Mouse (Mus musculus): ENCODE data around the gene Surf6.

Gene Surf6

DNA sequence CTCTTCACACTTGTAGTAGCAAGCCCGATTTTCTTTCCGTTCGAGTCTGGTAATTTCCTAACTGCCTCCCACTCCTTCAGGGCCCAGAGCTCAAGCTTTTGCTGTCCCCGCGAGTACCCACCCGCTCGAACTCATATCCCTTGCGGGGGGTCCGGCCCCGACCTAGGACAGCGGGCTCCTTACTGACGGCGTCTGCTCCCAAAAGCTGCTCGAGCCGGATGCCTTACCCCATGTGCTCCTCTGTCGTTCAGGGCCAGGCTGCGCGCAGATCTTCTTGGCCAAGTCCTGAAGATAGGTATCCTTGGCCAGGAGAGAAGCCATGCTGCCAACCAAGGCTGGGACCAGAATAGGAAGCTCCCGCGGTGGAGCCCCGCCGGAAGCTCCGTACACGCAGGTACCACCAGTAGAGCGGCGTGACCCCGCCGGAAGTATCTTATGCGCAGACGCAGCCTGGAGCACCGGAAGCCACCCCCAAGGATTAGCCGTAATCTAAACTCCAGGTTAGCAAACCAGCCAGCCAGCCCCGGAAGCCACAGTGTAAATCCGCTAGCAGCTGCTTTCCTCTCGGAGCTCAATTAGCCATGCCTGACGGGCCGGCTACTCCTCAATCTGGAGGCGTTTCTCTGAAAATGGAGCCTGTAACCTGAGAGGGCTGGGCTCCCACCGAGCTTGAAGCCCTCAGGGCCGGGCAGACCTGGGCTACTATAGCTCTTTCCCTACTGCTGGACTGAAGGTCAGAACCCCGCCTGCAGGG lies at the start of gene Surf6:
TSS of gene Surf6 (minus strand) at position 413 of the 754 bp plus-strand sequence.
- peak; percentile 96 for DNase-seq (ENCODE audit: low read depth, low spot score)

GRCm38 (mm10) chr2:26952193-26952592 lies 49.5 kb upstream of the Surf6 start:
- DNase-seq (ENCODE audit: low read depth, low spot score): no peak

GRCm38 (mm10) chr2:26951346-26951905 lies 48.7 kb upstream of the Surf6 start:
- no peak for DNase-seq (ENCODE audit: low read depth, low spot score)

GRCm38 (mm10) chr2:26950411-26950810 lies 47.7 kb upstream of the Surf6 start:
- no peak for DNase-seq (ENCODE audit: low read depth, low spot score)

GRCm38 (mm10) chr2:26943253-26943652 lies 40.6 kb upstream of the Surf6 start:
- DNase-seq (ENCODE audit: low read depth, low spot score): no peak

DNA sequence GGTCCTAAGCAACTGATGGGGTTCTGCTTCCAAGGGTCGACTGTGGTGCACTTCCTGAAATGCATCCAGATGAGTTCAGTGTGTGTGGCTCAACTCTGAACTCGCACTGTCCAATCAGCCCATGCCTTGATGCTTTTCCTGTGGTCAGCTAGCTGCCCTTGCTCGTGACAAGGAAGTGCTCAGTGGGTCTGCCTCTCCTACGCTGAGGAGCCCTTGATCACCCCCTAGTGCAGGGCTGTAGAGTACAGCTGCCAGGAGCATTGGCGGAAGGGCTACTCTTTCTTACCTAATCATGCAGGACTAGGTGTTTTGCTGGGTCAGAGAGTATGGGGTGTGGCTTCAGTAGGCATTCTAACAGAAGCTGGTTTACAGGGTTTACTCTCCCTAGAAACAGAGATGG lies 38.9 kb upstream of the Surf6 start:
- DNase-seq (ENCODE audit: low read depth, low spot score): no peak

DNA sequence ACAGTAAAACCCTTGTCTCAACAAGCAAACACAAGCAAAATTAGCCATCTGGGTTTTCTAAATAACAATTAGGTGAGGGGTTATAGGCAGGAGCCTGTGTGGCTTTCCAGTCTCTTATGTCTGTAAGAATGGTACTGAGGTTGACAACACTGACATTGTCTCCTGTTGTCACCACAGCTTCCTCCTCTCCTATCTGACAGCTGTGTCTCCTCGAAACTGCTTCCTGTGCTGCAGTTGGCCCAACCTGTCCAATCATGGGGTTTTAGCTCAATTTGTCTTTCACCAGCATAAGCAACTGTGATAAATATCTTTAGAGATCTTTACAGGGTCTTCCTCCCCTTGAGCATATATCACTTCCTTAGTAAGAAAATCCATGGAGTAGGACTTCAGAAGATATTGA lies 33.7 kb upstream of the Surf6 start:
- no peak for DNase-seq (ENCODE audit: low read depth, low spot score)

DNA sequence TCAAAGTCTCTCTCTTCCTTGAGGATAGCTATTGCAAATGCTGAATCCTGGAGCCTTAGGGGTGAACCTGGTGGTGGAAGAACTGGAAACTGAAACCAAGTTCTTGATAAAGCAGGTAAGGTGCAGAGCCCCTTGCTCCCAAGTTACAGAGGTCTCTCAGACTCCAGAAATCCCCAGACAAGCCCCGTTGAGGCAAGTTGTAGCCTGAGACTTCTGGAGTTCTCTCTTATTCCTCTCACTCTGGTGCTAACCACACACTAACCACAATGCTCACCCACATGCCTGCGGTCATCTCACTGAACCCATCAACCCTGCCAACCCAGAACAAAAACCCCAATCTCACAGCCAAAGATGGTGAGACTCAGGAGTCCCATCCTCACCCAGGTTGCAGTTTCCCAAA lies 32.6 kb upstream of the Surf6 start:
- no peak for DNase-seq (ENCODE audit: low read depth, low spot score)

DNA sequence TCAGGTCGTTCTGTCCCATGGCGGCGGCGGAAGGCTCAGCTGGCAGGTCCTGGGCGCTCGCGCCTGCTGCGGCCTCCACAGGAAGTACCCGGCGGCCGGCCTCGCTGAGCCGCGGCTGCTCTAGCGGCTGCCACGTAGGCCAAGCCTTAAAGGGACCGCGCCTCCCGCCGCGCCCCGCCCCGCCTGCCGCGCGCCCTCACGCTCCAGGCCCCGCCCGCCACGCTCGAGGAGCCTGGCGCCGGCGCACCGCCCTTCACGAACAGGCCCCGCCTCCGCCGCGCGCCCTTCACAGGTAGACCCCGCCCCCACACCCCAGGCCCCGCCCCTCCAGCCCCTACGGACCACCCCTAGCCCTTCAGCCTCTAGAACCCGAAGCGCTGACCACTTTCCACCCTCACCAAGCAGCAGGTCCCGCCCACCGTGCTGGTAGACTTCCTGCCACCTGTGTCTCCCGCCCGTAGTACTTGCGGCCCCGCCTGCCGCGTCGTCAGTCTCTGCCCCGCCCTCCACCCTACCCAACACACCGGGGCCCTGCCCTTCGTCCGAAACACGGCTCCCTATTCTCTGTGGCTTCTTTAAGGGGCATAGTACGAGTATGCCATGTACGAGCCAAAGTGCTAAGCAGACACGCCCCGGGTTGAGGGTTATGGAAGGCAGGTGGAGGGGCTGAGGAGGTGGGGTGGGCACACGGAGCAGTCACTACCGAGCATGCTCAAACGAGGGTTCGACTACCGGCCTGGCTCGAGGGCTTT lies 30.8 kb upstream of the Surf6 start, which contains the start of the genes Surf4 and Stkld1:
TSS of gene Surf4 (minus strand) at position 625 of the 752 bp plus-strand sequence.
TSS of gene Stkld1 (plus strand) at position 744 of the 752 bp plus-strand sequence.
- DNase-seq (ENCODE audit: low read depth, low spot score): peak; percentile 92

DNA sequence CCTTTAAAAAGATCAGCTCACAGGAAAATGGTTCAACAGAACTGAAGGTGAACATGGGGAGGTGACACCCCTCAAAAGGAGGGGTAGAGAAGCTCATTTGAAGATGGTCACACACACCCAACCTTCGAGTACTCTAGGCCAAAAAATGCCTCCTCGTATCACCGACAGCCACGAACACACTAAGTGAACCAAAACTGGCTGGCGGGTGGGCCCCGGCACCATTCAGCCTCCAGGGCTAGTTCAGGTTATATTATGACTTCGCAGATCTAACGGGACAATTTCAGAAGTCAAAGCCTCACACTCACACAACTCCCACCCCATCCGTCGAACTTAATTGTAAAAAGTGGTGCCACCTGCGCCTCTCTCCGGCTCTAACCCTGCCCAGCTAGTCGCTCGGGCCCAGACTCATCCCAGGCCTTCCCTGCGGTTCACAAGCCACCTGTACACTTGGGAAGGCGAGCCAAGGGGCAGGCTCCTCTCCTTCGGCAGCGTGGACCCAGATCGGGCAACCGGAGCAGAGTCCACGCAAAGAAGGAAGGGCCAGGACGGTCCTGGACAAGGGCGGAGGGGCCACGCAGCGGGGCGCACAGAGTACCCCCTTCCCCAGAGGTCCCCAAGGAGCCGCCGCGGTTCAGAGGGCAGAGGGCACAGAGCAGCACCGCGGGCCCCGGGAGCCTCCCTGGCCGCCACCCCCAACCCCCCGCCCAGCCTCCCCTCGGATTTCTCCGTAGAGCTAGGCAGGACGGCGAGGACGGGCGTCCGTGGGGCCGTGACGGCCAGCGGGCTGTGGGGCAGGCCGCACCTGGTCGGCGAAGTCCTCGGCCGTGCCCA lies 30.0 kb upstream of the Surf6 start:
- DNase-seq (ENCODE audit: low read depth, low spot score): no peak

DNA sequence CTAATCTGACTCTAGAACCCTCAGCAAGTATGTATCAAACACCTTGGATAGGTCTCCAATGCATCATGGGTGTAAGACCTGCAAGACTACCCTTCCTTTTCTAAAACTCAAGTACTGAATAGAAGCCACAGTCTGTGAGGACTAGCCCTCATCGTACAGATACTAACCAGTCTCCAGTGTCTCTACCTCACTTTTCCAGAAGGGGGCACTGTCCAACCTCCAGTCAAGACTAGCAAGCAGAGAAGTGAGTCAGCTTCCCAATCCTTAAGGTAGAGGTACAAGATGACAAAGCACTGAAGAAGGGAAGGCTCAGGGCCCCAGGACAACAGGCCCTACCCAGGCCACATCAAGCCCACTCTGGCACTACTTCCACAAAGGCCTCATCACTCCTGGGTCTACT lies 27.7 kb upstream of the Surf6 start:
- DNase-seq (ENCODE audit: low read depth, low spot score): peak; percentile 64

GRCm38 (mm10) chr2:26927745-26928476 lies 25.2 kb upstream of the Surf6 start:
- no peak for DNase-seq (ENCODE audit: low read depth, low spot score)

DNA sequence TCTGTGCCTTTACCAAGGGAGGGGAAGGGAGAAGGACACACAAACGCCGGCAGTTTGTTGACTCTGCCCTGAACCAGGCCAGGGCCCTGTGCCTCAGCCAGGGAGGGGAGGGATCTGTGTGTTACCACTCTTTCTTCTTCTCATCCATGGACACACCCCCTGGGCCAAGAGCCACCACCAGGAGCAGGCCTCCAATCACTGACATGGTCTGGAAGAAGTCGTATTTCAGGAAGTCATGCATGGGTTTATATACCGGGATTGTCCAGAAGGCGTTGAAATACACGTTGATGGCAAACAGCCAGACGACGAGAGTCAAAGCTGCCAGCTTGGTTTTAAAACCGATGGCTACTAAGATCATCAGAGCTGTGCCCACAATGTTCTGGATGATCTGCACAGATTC lies 19.1 kb upstream of the Surf6 start:
- DNase-seq (ENCODE audit: low read depth, low spot score): no peak

GRCm38 (mm10) chr2:26920190-26920855 lies 17.6 kb upstream of the Surf6 start:
- no peak for DNase-seq (ENCODE audit: low read depth, low spot score)

DNA sequence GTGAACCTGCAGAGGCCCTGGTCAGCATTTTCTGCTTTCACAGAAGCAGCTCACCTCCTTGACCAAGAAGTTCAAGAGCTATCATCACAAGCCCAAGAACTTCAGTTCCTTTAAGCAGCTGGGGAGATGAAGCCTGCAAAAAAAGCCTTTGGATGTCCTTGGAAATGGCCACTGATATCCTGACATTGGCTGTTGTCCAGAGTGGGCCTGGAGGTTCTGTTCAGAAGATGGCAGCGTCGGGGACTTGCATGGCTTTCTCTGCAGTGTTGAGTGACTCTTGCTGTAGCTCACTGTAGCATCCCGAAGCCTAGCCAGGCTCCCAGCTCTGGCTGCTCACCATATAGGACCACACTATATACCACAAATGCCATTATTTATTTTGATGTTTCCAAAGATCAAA lies 17.0 kb upstream of the Surf6 start:
- DNase-seq (ENCODE audit: low read depth, low spot score): no peak

GRCm38 (mm10) chr2:26916738-26917137 lies 14.1 kb upstream of the Surf6 start:
- no peak for DNase-seq (ENCODE audit: low read depth, low spot score)

DNA sequence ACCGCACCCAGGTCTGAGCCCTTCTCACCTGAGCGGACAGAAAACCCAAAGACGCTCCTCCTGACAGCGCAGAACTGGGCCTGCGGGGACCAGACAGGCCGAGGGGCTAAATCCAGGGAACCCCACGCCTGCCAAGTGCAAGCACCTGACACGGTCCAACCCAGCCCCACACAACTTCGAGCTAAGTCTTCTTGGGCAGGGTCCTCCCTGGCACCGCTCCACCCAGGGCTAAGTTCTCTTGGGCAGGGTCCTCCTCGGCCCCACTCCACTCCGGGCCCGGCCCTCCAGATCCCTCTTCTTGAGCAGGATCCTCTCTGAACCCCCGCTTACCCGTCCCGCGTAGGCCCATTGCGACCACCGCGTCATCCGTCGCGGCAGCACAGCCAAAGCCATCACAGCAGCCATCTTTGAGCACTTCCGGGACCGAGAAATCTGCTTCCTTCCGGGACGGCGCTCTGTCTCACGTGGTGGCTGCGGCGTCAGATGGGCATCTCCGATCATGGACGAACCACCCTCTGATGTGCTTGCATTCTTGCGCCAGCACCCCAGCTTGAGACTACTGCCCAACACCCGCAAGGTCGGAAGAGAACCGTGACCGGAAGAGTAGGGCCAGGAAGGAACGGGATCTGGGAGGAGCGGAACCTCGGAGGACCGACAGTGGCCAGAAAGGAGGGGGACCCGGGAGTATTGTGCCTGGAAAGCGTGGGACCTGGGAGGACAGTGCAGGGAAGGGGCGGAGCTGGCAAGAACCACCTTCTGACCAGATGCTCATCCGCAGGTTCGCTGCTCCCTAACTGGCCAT lies 13.4 kb upstream of the Surf6 start, which contains the start of the genes Surf2 and Surf1:
TSS of gene Surf2 (plus strand) at position 441 of the 802 bp plus-strand sequence.
TSS of gene Surf1 (minus strand) at position 604 of the 802 bp plus-strand sequence.
- peak; percentile 86 for DNase-seq (ENCODE audit: low read depth, low spot score)

DNA sequence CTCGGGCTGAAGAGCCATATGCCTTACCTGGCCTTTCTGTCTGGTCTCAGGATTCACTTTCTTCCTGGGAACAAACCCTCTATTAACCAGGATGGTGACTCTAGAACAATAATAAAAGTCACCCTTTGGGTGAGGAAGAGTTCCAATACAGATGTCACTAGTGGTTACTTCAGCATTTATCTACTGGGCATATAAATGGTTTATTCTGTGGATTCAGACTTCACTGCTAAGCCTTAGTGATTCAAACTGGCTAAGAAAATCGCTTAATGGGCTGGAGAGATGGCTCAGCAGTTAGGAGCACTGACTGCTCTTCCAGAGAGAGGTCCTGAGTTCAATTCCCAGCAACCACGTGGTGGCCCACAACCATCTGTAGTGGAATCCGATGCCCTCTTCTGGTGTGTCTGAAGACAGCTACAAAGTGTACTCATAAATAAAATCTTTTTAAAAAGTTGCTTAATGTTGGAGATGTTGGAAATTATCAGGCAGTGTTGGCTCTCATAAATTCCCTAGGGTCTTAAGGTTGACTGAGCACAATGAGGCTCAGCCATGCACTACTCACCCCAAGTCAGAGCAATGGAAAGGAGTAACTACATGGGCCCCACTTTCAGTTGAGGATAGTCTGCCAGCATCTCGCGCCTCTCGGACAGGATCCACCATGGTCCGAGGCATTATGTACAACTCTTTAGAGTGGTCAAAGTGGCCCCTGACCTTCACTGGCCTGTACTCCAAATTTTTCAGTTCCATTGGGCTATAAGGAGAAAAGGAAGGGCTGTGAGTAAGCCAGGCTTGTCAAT lies 11.7 kb upstream of the Surf6 start:
- DNase-seq (ENCODE audit: low read depth, low spot score): no peak
